Mouse (Mus musculus): ENCODE results near the gene Sorbs2.

The Sorbs2 gene

DNA sequence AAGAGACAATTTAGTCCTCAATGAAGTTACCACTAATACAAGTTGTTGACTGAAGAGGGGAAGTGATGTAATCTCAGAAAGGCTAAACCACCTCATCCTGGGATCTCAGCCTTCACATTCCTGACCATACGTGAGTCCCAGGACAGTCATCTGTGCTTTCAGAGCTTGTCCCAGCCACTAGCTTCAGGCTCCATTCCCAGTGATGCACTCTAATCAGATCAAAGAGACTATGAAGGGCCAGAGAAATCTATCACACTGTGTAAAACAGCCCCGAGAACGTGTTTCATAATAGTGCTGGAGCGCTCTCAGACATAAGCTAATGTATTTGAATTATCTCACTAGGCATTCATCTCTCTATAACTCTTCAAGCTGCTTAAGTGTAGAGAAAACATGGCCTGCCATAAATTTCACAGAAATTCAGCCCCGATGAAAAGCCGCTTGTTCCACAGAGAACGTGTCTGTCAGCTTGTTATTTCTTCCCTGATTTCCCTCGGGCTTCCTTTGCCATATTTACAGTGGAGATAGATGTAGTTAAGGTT lies 175.3 kb downstream of the Sorbs2 start:
- DNase-seq: no peak

DNA sequence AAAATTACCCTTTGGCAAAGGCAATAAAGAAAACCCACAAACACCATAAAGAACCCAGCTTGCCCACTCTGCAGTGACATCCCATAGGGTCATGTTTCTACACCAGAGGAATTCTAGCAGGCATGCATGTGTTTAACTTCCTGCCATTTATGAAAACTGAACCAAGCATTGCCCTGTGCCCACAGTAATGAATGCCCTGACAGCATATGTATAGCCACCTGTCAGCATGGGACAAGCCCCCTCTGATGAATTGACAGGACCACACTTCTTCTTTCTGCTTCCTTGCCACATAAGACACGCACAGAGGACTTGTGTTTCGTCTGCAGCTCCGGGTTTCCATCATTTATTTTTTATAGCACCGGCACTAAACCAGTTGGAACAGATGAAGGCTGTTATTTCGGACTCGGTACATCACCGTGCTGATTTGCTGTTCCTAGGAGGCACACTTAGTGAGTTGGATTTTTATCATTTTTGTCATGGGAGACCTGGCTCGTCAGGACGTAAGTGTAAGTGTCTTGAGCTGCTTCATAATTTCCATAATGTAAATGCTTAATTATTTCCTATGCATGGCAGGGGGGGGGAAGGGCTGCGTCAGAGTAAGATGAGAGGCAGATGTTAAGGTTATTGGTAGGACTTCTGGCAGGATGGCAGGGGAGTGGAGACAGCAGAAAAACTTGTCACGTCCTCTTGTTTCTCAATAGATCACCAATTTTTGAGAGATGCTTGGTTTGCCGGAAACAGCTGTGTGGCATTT lies 180.5 kb downstream of the Sorbs2 start:
- no peak for DNase-seq

DNA sequence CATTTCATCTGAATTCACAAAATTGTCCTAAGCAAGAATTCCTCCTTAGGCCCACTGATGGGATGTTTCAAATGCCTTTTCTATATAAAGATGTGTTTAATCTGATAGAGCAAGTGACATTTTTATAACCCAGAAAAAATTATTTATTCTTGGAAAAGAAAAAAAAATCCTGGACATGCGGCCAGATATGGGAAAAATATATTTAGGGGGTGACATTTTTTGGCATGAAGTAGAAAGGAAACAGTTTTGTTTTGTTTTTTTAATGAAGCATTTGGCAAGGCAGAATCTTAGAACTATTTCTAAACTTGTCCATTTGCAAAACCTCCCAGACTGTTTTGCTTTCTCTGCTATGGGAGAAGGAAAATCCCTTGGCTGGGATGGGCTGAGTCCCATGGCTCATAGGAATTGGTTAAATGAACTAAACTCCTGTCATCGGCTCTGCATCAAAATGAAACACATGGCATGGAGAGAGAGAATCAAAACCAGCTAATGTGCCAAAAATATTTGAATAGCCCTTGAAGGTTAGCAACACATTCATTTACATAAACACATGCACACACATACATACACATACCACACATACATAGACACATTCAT lies 182.1 kb downstream of the Sorbs2 start:
- DNase-seq: no peak

DNA sequence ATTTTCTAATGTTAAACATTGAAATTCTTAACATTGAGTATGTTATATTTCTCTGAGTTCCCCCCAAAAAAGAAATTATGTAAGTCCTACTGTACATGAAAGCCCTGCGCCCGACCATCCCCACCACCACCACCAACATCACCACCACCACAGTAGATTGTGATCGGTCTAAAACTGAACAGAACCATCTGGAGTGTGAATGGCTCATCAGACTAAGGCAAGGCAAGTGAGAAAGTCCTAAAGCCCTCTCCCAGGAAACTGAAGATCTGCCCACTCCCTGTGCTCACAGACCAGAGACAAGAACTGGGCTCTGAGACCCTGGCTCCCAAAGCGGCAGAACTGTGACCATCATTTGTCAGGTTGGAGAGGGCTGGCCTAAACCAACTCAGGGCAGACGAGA lies 192.5 kb downstream of the Sorbs2 start:
- no peak for DNase-seq

DNA sequence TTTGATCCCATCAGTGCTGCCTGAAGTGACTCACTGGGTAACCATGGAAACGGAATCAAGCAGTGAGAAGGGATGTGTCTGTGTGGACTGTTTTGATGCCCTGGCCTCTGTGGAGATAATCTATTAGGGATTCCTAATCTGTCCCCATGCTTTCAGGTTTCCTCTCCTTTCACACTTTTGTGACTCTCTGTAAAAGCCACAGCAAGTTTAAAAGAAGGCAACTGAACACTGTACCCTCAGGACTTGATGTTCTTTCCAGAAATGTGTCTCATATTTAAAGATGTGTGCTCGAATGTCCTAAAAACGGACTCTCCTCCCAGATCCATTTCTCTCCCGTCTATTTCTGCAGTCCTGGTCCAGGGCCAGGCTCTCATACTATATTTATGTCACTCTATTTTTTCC lies 196.1 kb downstream of the Sorbs2 start:
- DNase-seq: peak in 1 of 2 experiments; percentile 16

DNA sequence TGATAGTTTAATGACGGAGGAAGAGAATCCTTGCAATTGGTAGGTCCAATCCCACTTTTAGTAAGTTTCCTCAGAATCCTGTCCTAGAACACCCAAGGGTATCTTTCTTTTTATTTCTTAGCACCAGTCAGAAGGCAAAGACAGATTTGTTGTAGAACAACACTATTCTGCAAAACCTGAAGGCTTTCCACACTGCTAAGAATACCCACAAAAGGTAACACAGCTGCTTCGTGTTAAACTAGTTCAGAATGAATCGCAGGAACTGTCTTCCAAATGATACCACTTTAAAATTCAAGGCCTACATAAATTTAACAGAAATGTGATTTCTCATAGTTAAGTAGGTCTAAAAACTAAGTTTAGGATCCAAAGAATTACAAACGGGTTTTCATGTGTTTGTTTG lies 201.5 kb downstream of the Sorbs2 start:
- no peak for DNase-seq

DNA sequence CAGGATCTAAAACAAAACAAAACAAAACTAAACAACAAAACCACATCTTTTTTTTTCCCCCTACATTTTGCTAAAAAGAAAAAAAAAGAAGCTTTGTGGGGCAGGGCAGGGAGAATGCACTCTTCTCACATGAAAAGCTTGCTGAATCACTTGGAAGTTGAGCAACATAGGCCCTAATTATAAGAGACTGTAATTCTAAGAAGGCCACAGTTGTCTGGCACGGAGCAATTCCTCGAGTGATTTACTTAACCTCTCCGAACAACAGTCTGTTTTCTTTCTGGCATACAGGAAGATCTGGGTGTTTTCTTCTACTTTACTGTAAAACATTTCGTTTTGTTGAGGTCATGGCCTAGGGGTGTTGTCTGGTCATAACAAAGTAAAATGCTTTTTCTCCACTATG lies 202.1 kb downstream of the Sorbs2 start:
- no peak for DNase-seq

DNA sequence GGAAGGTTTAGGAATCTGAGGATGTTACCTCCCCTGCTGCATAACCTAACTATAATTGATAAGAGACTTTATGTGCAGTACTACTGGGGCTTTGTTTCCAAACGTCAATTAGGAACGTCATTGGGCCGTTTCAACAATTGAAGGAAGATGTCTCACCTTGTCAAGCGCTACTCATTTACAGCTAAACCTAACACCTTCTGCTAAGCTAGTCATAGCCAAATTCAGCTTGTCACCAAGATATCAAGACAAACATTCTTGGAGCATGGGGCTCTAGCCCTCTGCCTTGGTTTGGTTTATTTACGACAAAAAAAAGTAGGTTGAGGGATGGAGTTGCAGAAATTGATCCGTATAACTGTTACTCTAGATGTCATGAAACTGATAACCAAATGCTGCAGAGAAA lies 205.0 kb downstream of the Sorbs2 start:
- no peak for DNase-seq

DNA sequence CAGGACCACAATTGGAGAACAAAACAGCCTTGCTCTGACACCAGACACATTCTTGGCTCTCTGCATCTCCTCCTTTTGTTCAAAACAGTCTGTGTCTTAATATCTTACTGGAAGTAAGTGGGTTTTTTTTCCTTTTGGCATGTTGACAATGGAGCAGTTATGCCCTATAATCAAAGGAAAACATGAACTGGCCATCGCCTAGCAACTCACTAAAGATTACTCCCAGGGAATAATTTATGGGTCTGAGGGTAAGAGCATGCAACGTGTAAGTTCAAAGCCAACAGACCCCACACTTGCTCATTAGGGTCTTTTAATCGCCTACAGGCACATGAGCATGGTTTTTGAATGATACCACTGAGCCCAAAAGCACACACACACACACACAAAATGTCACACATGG lies 207.2 kb downstream of the Sorbs2 start:
- DNase-seq: no peak

DNA sequence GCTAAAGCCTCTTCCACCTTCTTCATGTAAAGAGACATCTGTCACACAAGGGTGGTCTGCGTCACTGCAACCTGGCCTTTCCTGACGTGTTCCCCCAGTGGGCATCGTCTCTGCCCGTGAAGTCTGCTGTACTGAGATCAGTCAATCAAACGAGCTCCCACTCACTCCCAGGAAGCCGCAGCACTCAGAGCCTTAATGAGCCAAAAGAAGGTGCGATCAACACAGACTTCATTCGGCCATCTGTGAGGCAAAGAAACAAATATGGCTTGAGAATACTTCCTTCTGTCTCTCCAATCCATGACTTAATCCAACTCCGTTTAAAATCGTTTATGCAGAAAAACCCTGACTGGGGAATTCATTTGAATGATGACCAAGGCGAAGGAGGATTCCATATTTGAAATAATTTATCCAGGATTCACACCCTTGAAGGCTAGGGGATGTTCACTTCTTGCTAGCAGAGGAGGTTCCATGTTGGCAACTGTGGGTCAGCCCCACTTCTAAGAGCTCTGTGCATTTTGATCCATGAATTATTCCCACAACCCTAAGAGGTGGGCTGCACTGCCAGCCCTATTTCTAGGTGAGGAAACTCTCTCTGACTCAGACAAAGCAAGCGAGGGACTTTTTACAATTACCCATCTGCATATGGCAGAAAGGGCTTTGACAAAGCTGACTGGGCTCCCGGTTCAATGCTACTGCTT lies 207.9 kb downstream of the Sorbs2 start:
- DNase-seq: peak in 1 of 2 experiments; percentile 14

DNA sequence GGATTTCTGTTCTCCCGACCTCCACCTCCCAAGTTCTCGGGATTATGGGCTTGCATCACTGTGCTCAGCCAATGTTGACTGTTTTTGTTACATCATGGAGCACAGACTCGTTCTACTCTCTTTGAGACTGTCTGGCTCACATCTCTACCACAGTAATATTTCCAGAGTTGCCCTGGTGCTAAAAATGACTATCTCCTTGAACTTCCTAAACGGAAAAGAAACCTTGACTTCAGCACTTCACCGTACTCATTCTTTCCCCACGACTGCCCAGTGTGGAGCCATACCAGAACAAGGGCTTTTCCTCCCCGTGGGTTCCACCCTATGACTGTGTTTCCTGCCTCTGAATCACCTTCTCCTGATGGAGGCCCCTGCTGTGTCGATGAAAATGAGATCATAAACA lies 212.2 kb downstream of the Sorbs2 start:
- DNase-seq: no peak

DNA sequence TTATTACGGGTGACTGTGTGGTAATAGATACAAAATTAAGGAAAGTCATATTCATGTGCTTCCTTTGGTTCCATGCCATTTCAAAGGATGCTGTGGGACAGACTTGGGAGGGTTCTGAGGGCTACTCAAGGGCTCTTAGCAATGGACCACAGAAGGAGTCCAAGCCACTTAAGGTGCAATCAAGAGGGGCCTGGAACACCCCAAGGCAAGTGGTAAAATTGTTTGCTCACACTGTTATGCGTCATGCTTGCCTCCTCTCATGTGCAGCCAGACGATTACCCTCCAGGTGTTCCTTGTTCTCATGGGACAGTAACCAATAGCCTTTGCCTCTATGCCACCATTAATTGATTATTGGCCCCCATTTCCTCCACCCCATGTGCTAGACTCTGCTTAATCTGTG lies 216.6 kb downstream of the Sorbs2 start:
- no peak for DNase-seq

DNA sequence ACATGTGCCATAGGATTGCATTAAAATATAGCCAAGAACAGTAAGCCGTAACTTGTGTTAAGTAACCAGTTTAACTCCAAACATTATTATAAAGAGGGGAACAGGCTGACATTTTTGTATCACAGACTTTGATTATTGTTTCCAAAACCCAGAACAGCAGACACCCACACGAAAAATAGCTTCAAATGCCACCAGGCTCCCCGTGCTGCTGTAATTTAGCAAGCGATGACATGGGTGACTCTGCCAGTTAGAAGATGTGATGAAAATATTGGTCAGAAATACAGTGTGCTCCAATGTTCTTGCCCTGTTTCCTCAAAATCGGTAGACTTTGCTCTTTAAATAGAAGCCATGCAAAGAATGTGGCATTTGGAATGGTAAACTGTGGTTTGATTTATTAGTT lies 217.7 kb downstream of the Sorbs2 start:
- no peak for DNase-seq

DNA sequence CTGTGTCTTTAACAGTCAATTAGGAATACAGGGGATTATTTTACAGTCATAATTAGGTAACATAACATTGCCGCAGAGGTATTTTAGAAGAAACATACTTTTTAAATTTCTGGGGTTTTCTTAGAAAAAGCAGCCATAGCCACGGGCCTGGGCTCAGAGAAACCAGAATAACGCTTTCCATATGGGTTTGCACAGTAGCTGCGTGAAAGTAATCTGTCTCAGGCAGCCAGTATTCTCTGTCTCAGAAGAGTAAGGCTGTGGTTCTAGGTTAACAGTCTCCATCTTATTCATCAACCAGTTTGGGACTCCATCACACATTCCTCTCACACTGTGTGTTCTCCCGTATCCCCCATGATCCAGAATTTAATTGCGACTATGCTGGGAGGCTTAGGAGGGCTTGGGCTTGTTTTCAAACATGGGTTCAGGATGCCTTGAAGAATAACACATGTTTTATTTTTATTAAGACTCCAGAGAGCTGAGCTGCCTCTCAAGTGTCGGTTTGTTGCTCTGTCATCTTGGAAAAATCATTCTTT lies 222.3 kb downstream of the Sorbs2 start:
- no peak for DNase-seq

DNA sequence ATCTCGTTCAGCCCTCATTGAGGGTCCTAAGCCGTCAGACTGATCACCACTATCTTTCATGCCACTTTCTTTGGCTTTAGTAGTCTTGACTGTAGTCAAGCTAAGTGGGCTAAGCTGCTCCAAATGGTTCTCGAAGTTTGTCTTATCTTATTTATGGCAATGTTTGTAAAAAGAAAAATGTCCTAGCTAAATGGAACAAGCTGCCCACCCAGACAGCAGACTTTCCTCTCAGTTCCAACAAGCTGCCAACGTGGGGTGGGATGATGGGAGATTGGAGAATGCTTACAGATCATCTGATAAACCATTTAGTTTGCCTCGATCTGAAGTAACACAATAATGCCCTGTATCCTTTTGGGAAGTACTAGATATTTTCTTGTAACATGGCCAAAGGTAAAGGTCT lies 223.2 kb downstream of the Sorbs2 start:
- DNase-seq: no peak

DNA sequence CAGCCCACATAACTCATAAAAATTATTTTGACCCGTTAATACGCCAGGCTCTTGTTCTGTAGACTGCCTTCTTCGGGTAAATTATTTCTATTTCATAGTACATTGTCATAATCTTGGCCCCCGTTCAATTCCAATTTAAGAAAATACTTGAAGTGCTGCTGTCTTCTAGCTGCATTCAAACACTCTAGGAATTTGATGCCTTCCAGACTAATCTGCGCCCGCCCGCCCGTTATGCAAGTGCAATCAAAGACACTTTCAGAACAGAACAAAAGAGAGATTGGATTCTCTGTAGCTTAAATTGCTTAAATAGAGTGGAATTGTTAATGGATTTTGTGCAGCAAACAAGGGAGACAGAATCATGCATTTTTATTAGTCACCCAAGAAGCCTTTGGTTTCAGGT lies 226.5 kb downstream of the Sorbs2 start:
- DNase-seq: no peak

DNA sequence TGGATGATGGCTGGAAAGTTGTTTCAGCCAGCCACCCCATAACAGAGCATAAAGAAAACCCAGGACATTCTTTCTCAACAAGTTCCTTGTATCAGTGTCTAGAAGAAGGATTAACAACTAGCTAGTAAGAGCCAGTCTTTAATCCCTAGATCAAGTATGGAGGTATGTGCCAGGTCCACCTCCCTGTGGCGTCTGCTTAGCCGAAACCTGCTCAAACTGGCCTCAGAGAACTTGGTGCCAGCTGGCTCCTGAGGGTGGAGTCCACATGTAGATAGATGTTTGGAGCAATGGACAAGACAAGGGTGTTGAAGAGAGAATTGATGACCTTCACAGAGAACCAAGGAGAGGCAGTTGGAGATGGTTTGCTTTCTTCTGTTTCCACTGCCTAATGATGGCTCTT lies 229.7 kb downstream of the Sorbs2 start:
- no peak for DNase-seq

DNA sequence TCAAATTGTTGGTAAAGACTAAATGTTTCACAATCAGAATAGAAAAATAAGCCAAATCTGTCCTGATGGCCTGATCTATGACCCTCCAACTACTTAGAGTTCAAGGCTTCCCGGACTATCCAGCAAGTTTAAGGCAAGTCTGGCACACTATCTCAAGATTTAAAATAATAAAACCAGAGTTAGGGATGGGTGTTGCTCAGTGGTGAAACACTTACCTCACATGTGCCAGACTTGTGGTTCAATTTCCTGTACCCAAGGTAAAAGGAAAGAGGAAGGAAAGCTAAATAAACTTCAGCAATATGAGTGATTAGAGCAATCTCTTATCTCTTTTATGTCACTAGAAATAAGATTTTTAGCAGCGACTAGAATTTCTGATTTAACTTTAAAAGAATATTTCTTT lies 235.7 kb downstream of the Sorbs2 start:
- no peak for DNase-seq

DNA sequence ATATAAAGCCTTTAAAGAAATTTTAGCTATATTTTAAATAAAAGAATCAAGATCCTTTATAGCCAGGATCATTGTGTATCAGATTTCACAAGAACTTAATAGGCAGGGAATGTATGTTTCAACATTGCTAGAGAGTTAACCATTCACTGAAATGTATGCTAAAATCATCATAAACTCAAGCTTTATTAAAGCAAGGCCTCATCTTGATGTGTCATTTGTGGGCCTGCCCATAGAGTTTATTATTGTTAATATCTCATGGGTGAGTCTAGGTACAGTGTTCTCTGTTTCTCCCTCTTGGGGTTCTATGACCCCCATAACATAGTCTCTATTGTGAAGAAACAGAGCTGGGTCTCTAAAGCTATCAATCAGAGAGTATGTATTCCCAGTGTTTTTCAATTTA lies 236.2 kb downstream of the Sorbs2 start:
- DNase-seq: no peak

DNA sequence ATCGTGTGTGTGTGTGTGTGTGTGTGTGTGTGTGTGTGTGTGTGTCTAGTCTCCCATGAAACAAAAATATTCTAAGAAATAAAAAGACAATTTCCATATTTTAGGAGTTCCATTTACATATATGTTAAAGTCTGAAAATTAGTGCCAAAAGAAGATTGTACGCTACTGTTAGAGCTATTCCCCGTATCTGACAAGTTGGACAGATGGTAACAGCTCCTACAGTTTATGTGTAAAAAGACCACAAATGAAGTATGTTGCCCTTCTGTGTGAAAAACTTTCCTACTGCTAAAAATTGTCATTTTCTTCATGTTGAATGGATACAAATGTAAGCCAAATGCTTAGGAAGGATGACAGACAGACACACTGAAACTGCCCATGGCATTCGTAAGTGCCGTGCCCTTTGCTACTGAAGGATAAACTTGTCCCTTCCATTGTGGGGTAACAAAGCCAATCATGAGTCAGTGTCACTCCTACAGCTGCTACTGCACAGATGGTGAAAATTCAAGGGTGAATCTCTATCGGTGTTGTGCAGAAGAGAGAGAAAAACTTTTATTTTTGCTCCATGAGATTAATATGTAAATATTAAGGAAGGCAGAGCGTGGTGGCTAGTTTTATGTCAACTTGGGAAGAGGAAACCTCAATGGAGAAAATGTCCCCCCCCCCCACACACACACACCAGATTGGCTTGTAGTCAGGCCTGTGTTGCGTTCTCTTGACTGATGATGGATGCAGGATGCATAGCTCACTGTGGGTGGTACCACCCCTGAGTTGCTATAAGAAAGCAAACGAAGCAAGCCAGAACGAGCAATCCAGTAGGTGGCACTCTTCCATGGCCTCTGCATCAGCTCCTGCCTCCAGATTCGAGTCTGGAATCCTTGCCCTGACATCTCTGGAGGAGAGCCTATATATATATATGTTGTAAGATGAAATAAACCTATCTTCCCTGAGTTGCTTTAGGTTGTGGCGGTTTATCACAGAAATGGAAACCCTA lies 244.2 kb downstream of the Sorbs2 start:
- no peak for DNase-seq

DNA sequence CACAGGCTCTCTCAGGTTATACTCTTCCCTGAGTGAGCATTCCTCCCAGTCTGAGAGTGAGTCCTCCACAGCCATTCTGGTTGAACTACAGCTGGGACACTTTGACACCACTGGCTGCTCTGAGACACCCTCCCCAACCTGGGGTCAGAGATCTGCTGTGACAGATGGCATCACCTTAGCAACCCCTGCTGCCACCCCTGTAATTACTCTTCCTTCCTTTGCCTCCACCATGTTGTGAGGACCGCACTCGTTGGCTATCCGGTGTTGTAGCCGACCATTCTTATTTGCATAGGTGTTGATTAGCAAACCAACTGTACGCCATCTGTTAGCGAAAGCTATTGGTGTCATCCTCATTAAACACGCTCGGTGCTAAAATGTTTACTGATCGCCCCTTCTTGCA lies 247.9 kb downstream of the Sorbs2 start:
- DNase-seq: no peak

DNA sequence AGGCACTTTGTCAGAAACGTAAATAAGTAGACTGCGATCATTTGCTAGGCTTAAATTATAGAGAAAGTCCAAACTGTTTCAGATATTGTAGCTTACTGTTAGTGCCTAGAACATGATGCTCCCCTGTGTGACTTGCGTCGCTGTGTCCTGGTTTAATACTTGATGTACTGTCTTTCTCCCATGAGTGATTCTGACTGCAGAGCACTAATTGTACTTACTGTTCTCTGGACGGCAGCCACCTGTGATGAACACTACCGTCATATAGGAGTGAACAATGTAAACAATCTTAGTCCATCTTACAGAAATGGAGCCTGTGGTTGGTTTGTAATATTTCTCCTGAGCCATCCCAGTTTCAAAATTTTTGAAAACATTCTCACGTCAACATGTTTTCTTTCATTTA lies 248.4 kb downstream of the Sorbs2 start:
- DNase-seq: no peak

DNA sequence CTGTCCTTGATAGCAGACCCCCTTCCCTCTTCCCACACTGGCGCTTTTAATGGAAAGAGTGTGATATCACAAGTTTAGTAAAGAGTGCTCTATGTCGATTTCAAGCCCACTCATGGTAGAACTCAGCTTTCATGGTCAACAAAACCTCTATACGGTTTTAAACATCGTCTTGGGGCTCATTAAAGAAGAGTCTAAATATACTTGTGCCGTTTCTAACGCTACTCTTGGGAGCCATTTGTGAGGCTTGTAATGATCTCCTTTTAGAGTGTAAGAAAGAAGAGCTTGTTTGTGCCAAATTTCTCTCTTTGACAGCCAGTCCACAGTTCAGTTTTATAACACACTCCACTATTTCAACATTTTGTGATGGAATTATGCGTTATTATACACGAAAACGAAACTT lies 253.0 kb downstream of the Sorbs2 start:
- no peak for DNase-seq
